Mouse (Mus musculus) ES-E14 (cell line): ENCODE data around the gene Dcpp3. TPM values are rescaled to one million over a fixed set of nuclear protein-coding genes. Genes with fewer than 3 reads are reported as not detected.
A peak's percentile ranks its signal among the peaks of the same experiment; 100 is the strongest.
"Not testable (repeated sequence)": the region's sequence is repeated elsewhere in the genome, so short reads cannot be mapped to it uniquely, and the experiment has no call there.

Experiments used
- DNase-seq: peaks from one replicate; pipeline ENCODE4 v3.0.0-alpha.2; 2013; ENCODE audit warnings: low read depth, low spot score
- H3K27ac ChIP-seq: 2 replicates; pipeline ENCODE4 v1.5.1; 2012; ENCODE audit warnings: low read depth, mild to moderate bottlenecking, low read length, moderate library complexity, mixed read lengths; ENCODE audit not compliant: poor library complexity, insufficient read depth, severe bottlenecking
- H3K36me3 ChIP-seq: 2 replicates; pipeline ENCODE4 v1.6.1; 2012; ENCODE audit warnings: mild to moderate bottlenecking, low read length, moderate library complexity, mixed read lengths; ENCODE audit not compliant: control insufficient read depth, poor library complexity, insufficient read depth, severe bottlenecking
- H3K4me1 ChIP-seq, 2 experiments: fragments of 150-350 bp in 1 of 2; sonication (generic) in 1 of 2; 2 replicates each; pipeline ENCODE4 v1.6.1; 2012; ENCODE audit warnings: low read length in 2 of 2, mild to moderate bottlenecking in 1 of 2, mixed read lengths in 1 of 2; ENCODE audit not compliant: control insufficient read depth in 2 of 2, insufficient read depth in 2 of 2, poor library complexity in 1 of 2
- H3K4me3 ChIP-seq, 2 experiments: fragments of 150-350 bp in 1 of 2; sonication (generic) in 1 of 2; 2 replicates each; pipeline ENCODE4 v1.5.1; 2012; ENCODE audit warnings: low read length in 2 of 2, low read depth in 1 of 2, mild to moderate bottlenecking in 1 of 2, mixed read lengths in 1 of 2; ENCODE audit not compliant: insufficient read depth in 1 of 2, poor library complexity in 1 of 2, severe bottlenecking in 1 of 2
- H3K9ac ChIP-seq: 2 replicates; pipeline ENCODE4 v1.6.1; 2012; ENCODE audit warnings: low read depth, mild to moderate bottlenecking, low read length, mixed read lengths; ENCODE audit not compliant: poor library complexity, insufficient read depth, severe bottlenecking
- H3K9me3 ChIP-seq: fragments of 150-350 bp; sonication (generic); 2 replicates; pipeline ENCODE4 v1.6.1; 2012; ENCODE audit warnings: low read depth, mild to moderate bottlenecking, low read length; ENCODE audit not compliant: control insufficient read depth, insufficient read depth
- CHD2 ChIP-seq: IDR thresholded peaks from 2 replicates; pipeline ENCODE4 v1.6.1; 2014; ENCODE audit warnings: mild to moderate bottlenecking, low read depth, low read length, inconsistent platforms
- HCFC1 ChIP-seq: IDR thresholded peaks from 2 replicates; pipeline ENCODE4 v1.6.1; 2012; ENCODE audit warnings: low read length, inconsistent platforms, borderline replicate concordance; ENCODE audit not compliant: insufficient read depth
- MAFK ChIP-seq: IDR thresholded peaks from 2 replicates; pipeline ENCODE4 v1.6.1; 2014; ENCODE audit warnings: mild to moderate bottlenecking, low read depth, low read length, inconsistent platforms; ENCODE audit not compliant: insufficient read depth
- ZC3H11A ChIP-seq: IDR thresholded peaks from 2 replicates; pipeline ENCODE4 v1.6.1; 2012; ENCODE audit warnings: low read depth, mild to moderate bottlenecking, inconsistent platforms, low read length, borderline replicate concordance
- ZNF384 ChIP-seq: IDR thresholded peaks from 2 replicates; pipeline ENCODE4 v1.6.1; 2012; ENCODE audit warnings: low read depth, low read length, inconsistent platforms
- in situ Hi-C, 2 experiments: fragments of 600-800 bp; cut with MboI; formaldehyde crosslinking; loops; one replicate each; pipeline ENCODE4 v1.15.1; 2025; ENCODE audit warnings: low sequenced_read_pairs in 2 of 2, inconsistent platforms in 1 of 2; ENCODE audit not compliant: unreplicated experiment in 2 of 2
- total RNA-seq: library from RNA; depleted of rRNA; stranded (reverse); fragments of 300-350 nt; gene quantifications from 2 replicates; pipeline ENCODE4 v1.2.3, GENCODE M21; 2012; rRNA removed

Dcpp3 gene
- total RNA-seq: not detected in 2 replicates

DNA sequence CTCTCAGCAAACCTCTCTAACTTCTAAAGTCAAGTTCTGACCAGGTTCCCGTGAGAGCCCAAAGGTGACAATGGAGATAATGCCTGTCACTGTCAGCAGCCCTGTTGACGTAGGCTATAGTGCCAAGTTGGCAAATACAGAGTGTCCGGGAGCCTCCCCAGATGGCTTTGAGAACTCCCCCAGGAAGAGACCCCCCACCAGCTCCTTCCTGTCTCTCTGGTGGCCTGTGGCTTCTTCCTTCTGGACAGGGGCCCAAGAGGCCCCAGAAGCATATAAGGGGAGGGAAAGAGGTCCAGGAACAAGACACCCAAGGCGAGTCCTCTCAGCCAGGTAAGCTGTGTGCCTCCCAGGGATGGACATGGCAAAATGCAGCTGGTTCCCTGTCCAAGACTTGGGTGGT lies at the start of gene Dcpp3:
TSS of gene Dcpp3 (plus strand) at position 301 of the 400 bp plus-strand sequence.
- DNase-seq, H3K9ac ChIP-seq, H3K4me3 ChIP-seq, H3K4me1 ChIP-seq, in situ Hi-C loops, H3K27ac ChIP-seq, H3K36me3 ChIP-seq, H3K9me3 ChIP-seq: not testable (repeated sequence)

- Histone ChIP-seq H3K36me3 (no peaks in the 10 kb centered on the region), H3K9me3 (no peaks in the 10 kb centered on the region), H3K9ac (no peak within 1 kb of the TSS), H3K27ac (no peak within 1 kb of the TSS), H3K4me3 (peak within 1 kb of the TSS in 1 of 2 experiments; percentile 17; a peak in 1 of 4 replicates), H3K4me1 (peaks cover 0 to 2% of the 10 kb centered on the region in 2 experiments; a peak in 1 of 4 replicates)
- in situ Hi-C loops: no loop called here
- TF ChIP-seq MAFK: no peak
- TF ChIP-seq ZNF384: no peak
- no peak for TF ChIP-seq ZC3H11A
- no peak for TF ChIP-seq HCFC1
- no peak for TF ChIP-seq CHD2
- no peak for DNase-seq
Measured at GRCm38 (mm10) chr17:23867756-23868155, 49.5 kb upstream of the Dcpp3 start, which contains the start of gene Prss21. Prss21 (plus strand) TSS chr17:23868056.

GRCm38 (mm10) chr17:23868513-23868912 lies 48.7 kb upstream of the Dcpp3 start:
- Histone ChIP-seq H3K4me3 (no peak overlapping the region), H3K4me1 (peaks cover 0 to 2% of the 10 kb centered on the region in 2 experiments; a peak in 1 of 4 replicates), H3K9ac (no peak overlapping the region), H3K9me3 (no peaks in the 10 kb centered on the region), H3K36me3 (no peaks in the 10 kb centered on the region), H3K27ac (no peak overlapping the region)
- in situ Hi-C loops: no loop called here
- no peak for TF ChIP-seq MAFK
- no peak for TF ChIP-seq CHD2
- no peak for TF ChIP-seq HCFC1
- DNase-seq: no peak

GRCm38 (mm10) chr17:23873884-23874856 lies 43.1 kb upstream of the Dcpp3 start:
- in situ Hi-C loops: no loop called here
- Histone ChIP-seq H3K9me3 (no peaks in the 10 kb centered on the region), H3K36me3 (no peaks in the 10 kb centered on the region), H3K4me1 (no peaks in the 10 kb centered on the region), H3K4me3 (no peak overlapping the region), H3K9ac (no peak overlapping the region), H3K27ac (no peak overlapping the region; the same call in 1 of the 2 replicates)
- TF ChIP-seq CHD2: no peak
- TF ChIP-seq MAFK: no peak
- no peak for TF ChIP-seq HCFC1
- TF ChIP-seq ZNF384: no peak
- TF ChIP-seq ZC3H11A: no peak
- DNase-seq: no peak
